Mouse (Mus musculus): ENCODE measurements around the gene Ppil6.

Ppil6 gene

DNA sequence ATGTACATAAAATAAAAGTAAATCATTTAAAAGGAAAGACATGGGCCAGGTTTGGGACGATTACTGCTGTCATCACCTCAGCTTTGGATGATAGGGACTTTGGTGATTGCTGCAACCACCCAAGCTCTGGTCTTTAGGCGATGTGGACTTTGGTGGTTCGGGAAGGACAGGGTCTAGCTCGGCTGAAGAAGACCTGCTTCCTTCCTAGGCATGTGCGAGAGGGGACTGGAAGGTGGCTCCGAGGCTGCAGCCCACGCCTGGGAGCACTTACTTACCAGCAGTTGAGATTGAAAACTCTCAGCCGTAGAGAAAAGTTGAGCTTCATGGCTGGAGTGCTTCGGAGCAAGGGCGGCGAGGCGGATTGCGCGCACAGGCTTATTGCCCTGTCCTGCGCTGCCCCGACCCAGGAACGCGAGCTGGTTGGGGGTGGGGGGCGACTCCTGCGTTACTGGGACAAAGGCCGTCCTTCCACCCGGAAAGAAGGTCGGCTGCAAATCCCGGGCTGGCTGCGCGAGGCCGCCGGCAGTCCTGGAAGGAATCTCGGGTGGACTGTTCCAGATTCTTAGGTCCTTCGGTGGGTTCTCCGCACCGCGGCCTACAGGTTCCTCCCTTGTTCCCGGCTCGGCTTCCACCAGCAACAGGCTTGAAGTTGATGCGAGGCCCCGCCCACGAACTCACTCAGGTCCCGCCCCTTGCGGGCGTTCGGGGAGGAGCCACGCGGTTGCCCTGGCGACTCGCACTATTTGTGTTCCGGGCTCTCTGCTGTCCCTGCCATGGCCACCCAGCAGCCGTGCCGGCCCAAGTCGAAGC lies at the start of gene Ppil6, which contains the start of gene Smpd2:
Ppil6 (plus strand) TSS at position 732 of the 810 bp plus-strand sequence.
Smpd2 (minus strand) TSS at position 662 of the 810 bp plus-strand sequence.
- peak; percentile 92 for DNase-seq (ENCODE audit: low read depth, low spot score)

- no peak for DNase-seq (ENCODE audit: low read depth, low spot score)
Measured at GRCm38 (mm10) chr10:41448216-41448615, 42.0 kb upstream of the Ppil6 start.

GRCm38 (mm10) chr10:41449684-41450083 lies 40.6 kb upstream of the Ppil6 start:
- no peak for DNase-seq (ENCODE audit: low read depth, low spot score)

- DNase-seq (ENCODE audit: low read depth, low spot score) = peak; percentile 98
Measured at GRCm38 (mm10) chr10:41450137-41450670, 40.0 kb upstream of the Ppil6 start, which contains the start of gene Zbtb24. Zbtb24 (plus strand) TSS chr10:41450383.

- no peak for DNase-seq (ENCODE audit: low read depth, low spot score)
Measured at GRCm38 (mm10) chr10:41450780-41451522, 39.3 kb upstream of the Ppil6 start.

GRCm38 (mm10) chr10:41451656-41452055 lies 38.6 kb upstream of the Ppil6 start:
- no peak for DNase-seq (ENCODE audit: low read depth, low spot score)

- no peak for DNase-seq (ENCODE audit: low read depth, low spot score)
Measured at GRCm38 (mm10) chr10:41452791-41453190, 37.4 kb upstream of the Ppil6 start.

DNA sequence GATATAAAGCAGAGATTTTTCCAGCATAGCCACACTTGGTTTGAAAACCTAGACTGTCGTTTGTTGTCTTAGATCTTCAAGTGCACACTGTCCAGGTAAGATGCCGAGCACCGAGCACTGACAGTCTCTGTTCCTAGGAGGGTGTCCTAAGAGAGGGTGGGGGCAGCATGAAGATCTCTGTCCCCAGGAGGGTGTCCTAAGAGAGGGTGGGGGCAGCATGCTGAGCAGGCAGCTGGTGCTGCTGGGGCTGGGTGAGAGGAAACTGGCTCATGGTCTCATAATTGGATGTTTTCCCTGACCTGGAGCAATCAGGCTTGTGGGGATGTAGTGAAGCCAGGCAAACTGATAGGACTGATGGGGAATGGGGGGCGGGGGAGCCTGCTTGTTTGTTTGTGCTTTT lies 30.2 kb upstream of the Ppil6 start:
- no peak for DNase-seq (ENCODE audit: low read depth, low spot score)

GRCm38 (mm10) chr10:41460501-41460900 lies 29.7 kb upstream of the Ppil6 start:
- no peak for DNase-seq (ENCODE audit: low read depth, low spot score)

DNA sequence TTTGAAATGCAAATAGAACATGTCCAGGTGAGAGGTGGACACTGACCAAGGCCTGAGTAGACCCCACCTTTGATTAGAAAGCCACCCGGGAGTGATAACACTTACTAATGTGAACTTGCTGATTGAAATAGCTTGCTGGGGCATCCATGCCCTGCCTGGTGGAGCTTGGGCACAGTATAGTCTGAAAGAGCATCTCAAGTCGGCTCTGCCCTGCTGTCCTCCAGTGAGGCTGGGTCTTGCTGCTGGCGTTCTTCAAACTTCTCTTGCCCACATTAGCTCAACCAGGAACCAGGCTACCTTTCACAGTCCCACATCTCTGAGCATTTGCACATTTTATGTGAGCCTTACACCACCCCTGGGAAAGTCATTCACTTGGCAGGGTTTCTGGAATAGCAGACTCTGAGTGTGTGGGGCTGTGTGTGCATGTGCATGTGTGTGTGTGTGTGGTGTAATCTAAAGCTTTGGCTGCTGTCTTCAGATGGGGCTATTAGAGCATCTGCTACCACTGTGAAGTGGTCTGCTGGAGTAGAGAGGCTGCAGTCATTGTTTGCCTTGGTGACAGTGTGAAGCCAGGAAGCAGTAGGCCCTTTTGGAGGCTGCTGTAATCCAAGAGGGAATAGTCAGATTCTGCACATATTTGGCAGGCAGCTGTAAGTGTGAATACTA lies 29.0 kb upstream of the Ppil6 start:
- DNase-seq (ENCODE audit: low read depth, low spot score) = no peak

DNA sequence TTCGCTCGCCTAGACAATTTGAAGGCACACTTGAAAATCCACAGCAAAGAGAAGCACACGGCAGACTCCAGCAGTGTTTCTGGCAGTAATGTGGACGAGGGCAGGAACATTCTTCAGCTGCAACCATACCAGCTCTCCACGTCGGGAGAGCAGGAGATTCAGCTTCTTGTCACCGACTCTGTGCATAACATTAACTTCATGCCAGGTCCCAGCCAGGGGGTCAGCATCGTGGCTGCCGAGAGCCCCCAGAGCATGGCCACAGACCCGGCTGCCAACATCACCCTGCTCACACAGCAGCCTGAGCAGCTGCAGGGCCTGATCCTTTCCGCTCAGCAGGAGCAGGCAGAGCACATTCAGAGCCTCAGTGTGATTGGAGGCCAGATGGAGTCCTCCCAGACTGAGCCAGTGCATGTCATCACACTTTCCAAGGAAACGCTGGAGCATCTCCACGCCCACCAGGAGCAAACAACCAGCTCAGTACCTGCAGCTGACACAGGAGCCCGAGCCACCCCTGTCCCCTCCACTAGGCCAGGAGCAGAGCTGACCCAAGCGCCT lies 25.8 kb upstream of the Ppil6 start:
- no peak for DNase-seq (ENCODE audit: low read depth, low spot score)

DNA sequence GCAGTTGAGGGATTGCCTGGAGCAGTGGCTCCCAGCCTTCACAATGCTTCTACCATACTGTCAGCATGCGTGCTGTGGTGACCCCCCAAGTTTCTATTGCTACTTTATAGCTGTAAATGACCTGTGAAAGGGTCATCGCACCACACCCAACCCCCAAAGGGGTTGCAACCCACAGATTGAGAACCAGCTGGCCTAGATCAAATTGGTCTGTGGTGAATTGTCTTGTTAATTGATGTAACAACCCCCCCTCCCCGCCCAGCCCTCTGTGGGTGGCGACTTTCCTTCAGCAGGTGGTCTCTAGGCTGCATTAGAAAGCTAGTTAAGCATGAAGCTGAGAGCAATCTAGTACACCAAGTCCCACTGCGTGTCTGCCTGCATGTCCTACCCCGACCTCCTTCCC lies 22.9 kb upstream of the Ppil6 start:
- no peak for DNase-seq (ENCODE audit: low read depth, low spot score)

- DNase-seq (ENCODE audit: low read depth, low spot score) = peak; percentile 40
Measured at GRCm38 (mm10) chr10:41470693-41471092, 19.5 kb upstream of the Ppil6 start.

DNA sequence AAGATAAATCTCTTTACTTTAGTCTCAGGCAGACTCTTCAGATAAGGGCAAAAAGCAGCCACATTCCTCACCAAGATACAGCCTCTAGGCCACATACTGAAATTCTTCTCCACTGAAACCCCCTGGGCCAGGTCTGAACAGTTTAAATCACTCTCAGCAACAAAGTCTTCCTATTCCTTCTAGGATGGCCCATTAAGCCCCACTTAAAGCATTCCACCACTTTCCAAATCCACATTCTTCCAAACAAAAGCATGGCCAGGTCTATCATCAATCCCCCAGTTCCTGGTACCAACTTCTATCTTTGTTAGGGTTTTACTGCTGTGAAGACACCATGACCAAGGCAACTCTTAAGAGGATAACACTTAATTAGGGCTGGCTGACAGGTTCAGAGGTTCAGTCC lies 17.7 kb upstream of the Ppil6 start:
- no peak for DNase-seq (ENCODE audit: low read depth, low spot score)

GRCm38 (mm10) chr10:41472962-41473481 lies 17.2 kb upstream of the Ppil6 start:
- DNase-seq (ENCODE audit: low read depth, low spot score) = peak; percentile 74

DNA sequence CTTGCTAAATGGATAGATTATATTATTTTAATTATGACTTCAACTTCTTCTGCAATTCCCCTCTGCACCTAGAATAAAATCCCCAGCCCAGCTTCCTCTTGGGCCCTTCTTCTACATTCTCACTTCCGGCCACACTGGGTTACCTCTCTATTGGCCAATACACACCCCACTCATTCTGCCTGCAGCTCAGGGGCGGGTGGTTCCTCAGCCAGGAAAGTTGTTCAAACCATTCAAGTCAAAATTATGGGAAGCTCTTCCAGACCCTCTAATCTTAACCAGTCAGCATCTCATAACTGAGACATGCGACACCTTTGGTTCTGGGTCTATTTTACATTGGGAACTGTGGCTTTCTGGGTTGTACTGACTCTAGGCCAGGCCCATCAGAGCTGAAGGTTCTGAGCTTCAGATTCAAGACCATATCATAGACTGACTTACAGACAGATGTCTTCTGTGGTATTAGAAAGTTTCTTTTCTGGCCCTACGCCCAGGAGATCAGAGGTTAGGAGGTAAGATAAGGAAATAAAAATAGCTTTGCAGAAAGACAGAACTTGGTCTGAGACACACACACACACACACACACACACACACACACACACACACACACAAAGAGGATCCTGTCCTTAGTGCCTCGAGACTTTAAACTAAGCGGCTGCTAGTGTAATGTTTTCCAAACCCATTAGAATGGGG lies 16.3 kb upstream of the Ppil6 start:
- DNase-seq (ENCODE audit: low read depth, low spot score) = peak; percentile 78

GRCm38 (mm10) chr10:41474981-41475391 lies 15.3 kb upstream of the Ppil6 start:
- DNase-seq (ENCODE audit: low read depth, low spot score) = no peak

GRCm38 (mm10) chr10:41476171-41477017 lies 13.8 kb upstream of the Ppil6 start, which contains the start of gene Mical1:
Mical1 (plus strand) TSS chr10:41476314.
- DNase-seq (ENCODE audit: low read depth, low spot score) = peak; percentile 83

DNA sequence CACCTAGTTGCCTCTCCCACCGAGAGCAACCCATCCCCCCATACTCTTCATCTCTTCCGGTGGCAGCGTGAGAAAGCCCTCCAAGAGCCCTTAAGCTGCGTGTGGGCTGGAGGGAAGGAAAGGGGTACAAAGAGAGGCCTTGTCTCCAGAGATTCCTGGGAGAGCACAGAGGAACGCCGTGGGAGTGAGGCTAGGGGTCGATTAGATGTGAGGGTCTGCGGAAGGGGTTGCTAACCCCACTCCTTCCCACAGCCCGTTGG lies 13.3 kb upstream of the Ppil6 start:
- no peak for DNase-seq (ENCODE audit: low read depth, low spot score)

Data from CD4-positive helper T cell, adult 2 months (primary cell).